Comparison of ENCODE assay signal across 18 mouse cellular contexts in the genomic region with DNA sequence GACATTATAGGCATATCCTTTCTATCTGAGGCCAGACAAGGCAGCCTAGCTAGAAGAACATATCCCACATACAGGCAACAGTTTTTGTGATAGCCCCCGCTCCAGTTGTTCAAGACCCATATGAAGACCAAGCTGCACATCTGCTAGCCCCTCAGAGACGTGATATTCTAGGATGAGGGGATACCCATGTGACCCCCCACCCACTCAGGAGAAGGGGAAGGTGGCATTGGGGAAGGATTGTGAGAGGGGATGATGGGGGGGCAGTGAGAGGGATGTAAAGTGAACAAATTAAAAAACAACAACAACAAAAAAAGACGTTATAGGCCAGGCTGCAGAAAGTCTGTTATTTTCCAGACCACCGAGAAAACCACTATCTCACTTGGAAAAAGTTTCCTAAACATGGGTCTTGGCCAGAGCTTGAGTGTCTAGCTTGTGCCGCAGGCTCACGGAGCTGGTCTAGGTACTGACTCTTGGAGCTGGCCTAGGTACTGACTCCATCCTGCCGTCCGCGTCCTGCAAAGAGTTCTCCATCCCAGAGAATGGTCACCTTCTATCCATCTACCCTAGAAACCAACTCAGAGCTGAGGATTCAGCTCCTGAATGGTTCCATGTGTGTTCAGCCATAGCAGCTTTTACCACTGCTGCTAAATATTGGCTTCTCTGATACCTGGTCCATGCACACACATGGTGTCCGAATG.
DNase-seq lines count a peak whose midpoint lies in the region.
"Had no signal": no experiment of that assay in that cellular context is flagged by ENCODE, and none has a peak within 500 bp of the region (broad histone marks: within the 10 kb centered on the region; RNA-seq: fewer than 3 reads in every experiment).

No protein-coding gene starts in this region.

- intact Hi-C loops in heart, postnatal 36 days (cut with DNase I): no loop called here

- DNase-seq in heart, adult 11 months: peak; percentile 62
- no peak for DNase-seq in heart, postnatal 36 days
- DNase-seq in spleen, postnatal 4 days (ENCODE audit: low spot score in 2 of 2): peak; percentile 5 to 28
- no peak for DNase-seq in spleen, postnatal 36 days (ENCODE audit: low spot score in 2 of 2)
- DNase-seq in ZHBTc4 (ENCODE audit: low read depth, low spot score): peak; percentile 22
- DNase-seq in thymus, postnatal 25 days: no peak
- no peak for DNase-seq in right cerebral cortex, postnatal 14 days
- DNase-seq: adrenal gland, postnatal 25 days; cerebellum, adult 18-20 months; cerebellum, postnatal 25 days; gastrocnemius, postnatal 25 days; heart, adult 18-20 months; kidney, adult 11 months; kidney, postnatal 36 days; liver, postnatal 0 days; midbrain, embryonic 14.5 days; retina, postnatal 1 day; spleen, adult 18-20 months had no signal

Comparison
In these comparisons a context has a peak if more than half of its experiments do, and no peak if none do; other contexts are left out.
1. DNase-seq: peak in heart, adult 11 months (single experiment), spleen, postnatal 4 days (2 of 2) and ZHBTc4 (single experiment); none in heart, postnatal 36 days (0 of 2), spleen, postnatal 36 days (0 of 2), thymus, postnatal 25 days (single experiment) and right cerebral cortex, postnatal 14 days (single experiment).